Mouse (Mus musculus): ENCODE results near the gene Mbnl1. TPM values are rescaled to one million over a fixed set of nuclear protein-coding genes. Genes with fewer than 3 reads are reported as not detected.
"Not testable (repeated sequence)": the region's sequence is repeated elsewhere in the genome, so short reads cannot be mapped to it uniquely, and the experiment has no call there.

Mbnl1 gene
- total RNA-seq, 2 experiments from 2014 or later, result 110 to 116 TPM

DNA sequence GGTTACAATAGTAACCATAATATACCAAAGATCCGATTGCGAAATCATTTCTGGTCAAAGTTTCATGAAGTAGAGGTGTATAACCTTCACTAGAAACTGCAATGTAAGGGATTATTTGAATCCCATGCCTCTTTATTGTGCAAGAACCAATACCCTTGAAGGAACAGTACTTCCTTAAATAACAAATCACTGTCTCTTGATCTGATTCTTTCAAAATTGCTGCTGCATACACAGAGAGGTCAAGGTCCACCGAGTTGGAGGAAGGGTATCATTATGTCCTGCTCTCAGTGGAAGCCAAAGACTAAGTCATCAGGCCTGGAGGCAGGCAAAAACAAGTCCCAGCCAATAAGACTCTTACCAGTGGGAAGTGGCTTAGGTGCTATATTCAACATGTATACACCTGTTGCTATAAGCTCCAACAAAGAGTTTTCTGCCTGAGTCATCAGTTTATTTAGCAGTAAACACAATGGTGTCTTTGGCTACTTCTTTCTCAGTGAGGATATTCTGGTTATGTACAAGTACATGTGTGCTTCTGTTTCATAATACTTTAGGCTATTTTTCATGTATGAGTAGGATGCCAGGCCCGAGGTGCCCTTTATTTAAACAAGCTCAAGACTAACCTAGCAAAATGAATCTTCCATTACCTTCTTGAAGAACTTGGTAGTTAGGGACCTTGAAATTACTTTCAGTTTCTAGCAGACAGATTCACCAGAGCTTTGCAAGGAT, 13.5 kb downstream of the Mbnl1 start:
- no peak for DNase-seq (ENCODE audit: low spot score in 2 of 2)
- intact Hi-C loops (cut with DNase I), result no loop called here

DNA sequence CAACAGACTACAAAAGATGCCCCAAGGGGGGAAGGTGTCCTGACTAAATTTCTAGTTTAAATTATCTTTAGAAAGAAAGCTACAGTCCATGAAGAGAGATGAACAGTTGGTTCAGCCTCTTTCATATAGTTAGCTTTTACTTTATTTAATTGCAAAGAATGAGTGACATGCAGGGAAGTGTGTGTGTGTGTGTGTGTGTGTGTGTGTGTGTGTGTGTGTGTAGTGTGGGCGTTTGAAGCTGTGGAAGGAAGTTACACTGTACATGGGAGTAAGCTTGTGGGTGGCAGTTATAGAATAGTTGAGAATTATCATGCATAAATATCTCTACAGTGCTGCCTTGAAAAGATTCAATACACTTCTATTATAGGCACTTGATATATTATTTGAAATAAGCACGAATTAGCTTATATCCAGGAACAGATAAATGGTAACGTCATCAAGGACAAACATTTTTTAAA, 14.1 kb downstream of the Mbnl1 start:
- intact Hi-C loops (cut with DNase I), result no loop called here
- peak in 1 of 2 experiments; percentile 48 for DNase-seq (ENCODE audit: low spot score in 2 of 2)

- DNase-seq (ENCODE audit: low spot score in 2 of 2), result no peak
- intact Hi-C loops (cut with DNase I), result no loop called here
These were observed 16.9 kb downstream of the Mbnl1 start for GRCm38 (mm10) chr3:60489509-60489908.

- intact Hi-C loops (cut with DNase I); DNase-seq (ENCODE audit: low spot score in 2 of 2): not testable (repeated sequence)
These were observed 22.3 kb downstream of the Mbnl1 start for GRCm38 (mm10) chr3:60494774-60495535.

- DNase-seq (ENCODE audit: low spot score in 2 of 2), result no peak
- intact Hi-C loops (cut with DNase I), result no loop called here
These were observed 23.6 kb downstream of the Mbnl1 start for GRCm38 (mm10) chr3:60496197-60496596.

DNA sequence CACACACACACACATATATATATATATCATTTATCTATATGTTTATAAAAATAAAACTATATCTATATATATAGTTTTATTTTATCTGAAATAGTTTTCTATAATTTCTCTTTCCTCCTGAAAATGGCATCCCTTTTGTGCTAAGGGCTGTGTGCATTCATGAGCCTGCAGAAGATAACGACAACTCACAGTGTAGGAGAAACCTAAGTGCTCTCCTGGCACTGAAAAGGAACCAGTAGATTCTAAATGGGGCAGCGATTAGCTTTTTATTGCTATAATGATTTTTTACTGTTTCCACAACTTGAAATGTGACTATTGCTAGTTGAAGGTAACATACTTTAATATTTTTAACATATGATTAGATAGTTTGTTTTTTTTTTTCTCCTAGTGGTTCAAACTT, 25.5 kb downstream of the Mbnl1 start:
- intact Hi-C loops (cut with DNase I), result no loop called here
- DNase-seq (ENCODE audit: low spot score in 2 of 2), result no peak

DNA sequence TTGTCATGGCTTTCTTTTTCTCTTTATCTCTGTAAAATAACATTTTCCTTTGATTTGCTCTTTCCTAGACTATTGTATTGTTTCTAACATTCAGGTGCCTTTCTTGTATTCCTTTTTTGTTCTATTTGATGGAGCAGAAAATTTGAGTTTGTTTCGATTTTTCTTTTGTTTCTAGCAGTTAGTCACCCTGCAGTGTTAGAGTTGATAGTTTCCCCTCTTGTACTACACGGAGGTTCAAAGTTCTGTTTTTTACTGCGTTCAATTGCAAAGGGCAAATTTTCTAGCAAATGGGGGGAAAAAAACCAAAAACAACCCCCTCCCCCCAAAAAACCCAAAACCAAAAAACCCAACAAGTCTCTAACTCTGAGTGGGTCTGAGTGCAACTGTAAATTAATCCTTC, 26.0 kb downstream of the Mbnl1 start:
- no peak for DNase-seq (ENCODE audit: low spot score in 2 of 2)
- intact Hi-C loops (cut with DNase I), result no loop called here

DNA sequence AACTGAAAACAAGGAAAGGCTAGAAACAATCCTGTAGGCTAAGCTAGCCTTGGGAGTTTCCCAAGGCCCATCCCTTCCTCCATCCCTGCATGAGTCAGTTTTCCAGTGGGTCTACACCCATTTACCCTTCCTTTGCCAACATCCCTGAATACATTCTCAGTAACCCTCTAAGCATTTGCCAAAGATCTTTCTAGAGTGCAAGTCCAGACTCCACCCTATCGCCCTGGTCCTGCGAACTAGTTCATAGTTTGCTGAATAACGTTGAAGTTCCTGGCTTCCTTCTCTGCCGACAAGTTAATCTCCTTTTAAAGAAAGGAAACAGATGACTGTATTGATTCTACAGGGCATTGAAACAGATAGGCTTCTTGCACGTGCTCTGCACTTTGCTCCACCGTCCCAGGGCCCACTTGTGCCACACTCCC, 26.5 kb downstream of the Mbnl1 start:
- DNase-seq (ENCODE audit: low spot score in 2 of 2), result no peak
- intact Hi-C loops (cut with DNase I), result no loop called here

GRCm38 (mm10) chr3:60499718-60500450, 27.3 kb downstream of the Mbnl1 start:
- DNase-seq (ENCODE audit: low spot score in 2 of 2), result no peak
- intact Hi-C loops (cut with DNase I), result loop anchor here (5.0 kb wide), 1 partner anchor 112 kb away; no protein-coding TSS in a partner anchor

- intact Hi-C loops (cut with DNase I), result loop anchor here (5.0 kb wide), 1 partner anchor 111 kb away; no protein-coding TSS in a partner anchor
- peak; percentile 70 to 73 for DNase-seq (ENCODE audit: low spot score in 2 of 2)
These were observed 28.2 kb downstream of the Mbnl1 start for GRCm38 (mm10) chr3:60500571-60501527.

DNA sequence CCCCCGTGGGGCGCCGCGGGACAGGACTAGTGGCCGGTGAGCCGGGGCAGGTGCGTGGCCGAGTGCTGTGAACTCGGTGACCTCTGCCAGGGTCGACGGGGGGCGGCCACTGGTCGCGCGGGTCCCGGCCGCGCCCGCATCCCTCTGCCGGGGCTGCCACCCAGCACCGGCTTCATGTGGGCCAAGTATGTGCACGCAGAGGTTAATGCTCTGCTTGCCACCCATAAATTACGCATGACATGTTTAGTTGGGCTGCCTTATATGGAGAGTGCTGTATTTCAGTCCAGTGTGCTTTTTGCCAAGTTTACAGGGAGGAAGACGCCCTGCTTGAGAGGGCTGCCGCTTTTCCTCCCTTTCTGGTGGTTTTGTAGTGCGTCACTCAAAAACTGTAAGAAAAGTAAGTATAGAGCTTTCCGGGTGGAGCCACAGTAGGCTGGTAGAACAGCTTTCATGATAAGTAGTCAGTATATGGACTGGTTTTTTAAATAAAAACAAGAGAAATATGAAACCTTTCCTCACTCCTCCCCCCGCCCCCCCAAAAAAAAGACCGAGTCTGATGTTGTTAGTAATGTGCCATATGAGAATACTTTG, 29.0 kb downstream of the Mbnl1 start:
- intact Hi-C loops (cut with DNase I), result loop anchor here (5.0 kb wide), 1 partner anchor 111 kb away; no protein-coding TSS in a partner anchor
- peak; percentile 36 to 53 for DNase-seq (ENCODE audit: low spot score in 2 of 2)

GRCm38 (mm10) chr3:60502155-60502987, 29.7 kb downstream of the Mbnl1 start:
- intact Hi-C loops (cut with DNase I), result loop anchor here (5.0 kb wide), 1 partner anchor 110 kb away; no protein-coding TSS in a partner anchor
- DNase-seq (ENCODE audit: low spot score in 2 of 2), result no peak

GRCm38 (mm10) chr3:60503196-60503595, 30.6 kb downstream of the Mbnl1 start:
- intact Hi-C loops (cut with DNase I), result loop anchor here (5.0 kb wide), 1 partner anchor 109 kb away; no protein-coding TSS in a partner anchor
- DNase-seq (ENCODE audit: low spot score in 2 of 2), result peak; percentile 22 to 46

DNA sequence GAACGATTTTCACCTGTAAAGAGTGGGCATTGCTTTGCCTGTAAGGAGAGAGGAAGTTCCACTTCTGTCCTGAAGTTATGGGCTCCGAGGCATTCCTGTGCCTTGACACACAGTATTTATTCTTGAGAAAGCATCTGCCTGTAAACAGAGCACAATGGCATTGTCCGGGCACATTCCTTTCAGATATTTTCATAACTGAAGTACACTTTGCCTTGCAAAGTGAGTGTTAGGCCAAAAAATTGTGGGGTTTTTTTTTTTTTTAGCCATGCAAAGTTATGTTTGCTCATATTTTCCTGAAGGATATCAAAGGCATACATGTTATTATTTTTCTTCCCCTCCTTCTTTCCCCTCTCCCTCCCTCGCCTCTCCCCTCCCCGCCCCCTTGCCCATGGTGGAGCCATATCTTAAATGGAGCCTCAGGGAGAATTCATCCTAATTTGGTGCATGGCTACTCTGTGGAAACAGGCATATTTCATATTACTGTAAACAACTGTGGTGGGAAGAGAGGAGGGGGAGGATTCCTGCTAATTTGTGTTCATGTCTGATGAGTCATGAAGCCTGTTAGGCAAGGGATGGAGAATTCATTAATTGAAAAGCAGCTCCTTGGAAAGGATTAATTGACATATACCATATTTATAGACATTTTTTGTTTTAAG, 32.3 kb downstream of the Mbnl1 start:
- DNase-seq (ENCODE audit: low spot score in 2 of 2), result no peak
- intact Hi-C loops (cut with DNase I), result loop anchor here (5.0 kb wide), 1 partner anchor 107 kb away; no protein-coding TSS in a partner anchor

DNA sequence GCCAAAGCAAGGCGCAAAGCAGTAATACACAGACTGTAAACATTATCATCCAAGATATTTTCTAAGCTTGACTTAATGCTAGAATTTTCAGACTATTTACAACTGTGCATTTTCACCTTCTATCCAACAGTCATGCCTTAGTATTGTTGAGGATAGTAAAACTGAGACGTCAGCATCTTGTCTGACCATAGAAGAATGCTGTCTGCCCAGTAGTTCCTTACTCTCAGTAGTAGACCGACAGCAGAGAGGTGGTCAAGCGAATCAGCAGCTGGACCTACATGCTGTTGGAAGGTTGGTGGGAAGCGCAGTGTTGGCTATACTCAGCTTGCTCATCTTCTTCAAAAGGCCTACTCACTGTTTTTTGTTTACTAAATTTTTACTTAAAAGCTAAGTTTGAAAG, 34.2 kb downstream of the Mbnl1 start:
- intact Hi-C loops (cut with DNase I), result no loop called here

GRCm38 (mm10) chr3:60507496-60507895, 34.9 kb downstream of the Mbnl1 start:
- intact Hi-C loops (cut with DNase I), result no loop called here
- DNase-seq (ENCODE audit: low spot score in 2 of 2), result no peak

More for the DNA sequence above, 34.2 kb downstream of the Mbnl1 start:
- DNase-seq (ENCODE audit: low spot score in 2 of 2), result no peak

DNA sequence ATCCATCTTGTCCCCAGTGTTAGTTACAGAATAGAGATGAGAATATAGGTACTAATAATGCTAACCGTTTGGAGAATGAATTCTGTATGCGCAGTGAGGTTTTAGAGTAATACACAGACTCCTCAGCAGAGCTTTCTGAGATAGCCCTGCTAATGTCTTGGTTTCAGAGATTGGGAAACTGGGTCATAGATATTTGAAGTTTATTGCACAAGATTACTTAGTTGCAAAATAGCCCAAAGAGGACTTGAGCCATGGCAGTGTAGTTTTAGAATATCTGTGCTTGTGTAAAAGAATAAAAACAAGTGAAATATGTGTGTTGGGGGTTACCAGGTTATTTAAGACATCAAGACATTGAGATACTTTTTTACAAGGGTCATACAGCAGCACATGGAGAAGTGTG, 35.3 kb downstream of the Mbnl1 start:
- DNase-seq (ENCODE audit: low spot score in 2 of 2), result no peak
- intact Hi-C loops (cut with DNase I), result no loop called here

Data from left cerebral cortex, postnatal 14 days (tissue).